Mouse (Mus musculus) limb, embryonic 11.5 days (tissue): ENCODE data around the gene Tcf15. TPM values are rescaled to one million over a fixed set of nuclear protein-coding genes. Genes with fewer than 3 reads are reported as not detected.
A peak's percentile ranks its signal among the peaks of the same experiment; 100 is the strongest.

Source experiments
- ATAC-seq: fragments of 200-750 bp; cut with Nextera tagmentation; 2 replicates; pipeline ENCODE4 v1.8.0; 2017; ENCODE audit warnings: low read depth; ENCODE audit not compliant: insufficient number of reproducible peaks, low FRiP score, low TSS enrichment
- DNase-seq: peaks from one replicate; pipeline ENCODE4 v3.0.0-alpha.2; 2015; ENCODE audit warnings: low spot score
- H3K27ac ChIP-seq: fragments of 300-500 bp; sonication (generic); replicated peaks from 2 replicates; pipeline ENCODE4 v1.5.1; 2014; ENCODE audit warnings: low read depth, mild to moderate bottlenecking, low read length
- H3K27me3 ChIP-seq: fragments of 300-500 bp; sonication (generic); 2 replicates; pipeline ENCODE4 v1.6.1; 2014; ENCODE audit warnings: mild to moderate bottlenecking, low read length, mixed read lengths; ENCODE audit not compliant: control insufficient read depth, insufficient read depth
- H3K36me3 ChIP-seq: fragments of 300-500 bp; sonication (generic); 2 replicates; pipeline ENCODE4 v1.6.1; 2014; ENCODE audit warnings: mild to moderate bottlenecking, low read length, moderate library complexity, mixed read lengths; ENCODE audit not compliant: control insufficient read depth, insufficient read depth
- H3K4me1 ChIP-seq: fragments of 300-500 bp; sonication (generic); 2 replicates; pipeline ENCODE4 v1.6.1; 2014; ENCODE audit warnings: low read length, mixed read lengths; ENCODE audit not compliant: control insufficient read depth, insufficient read depth
- H3K4me2 ChIP-seq: fragments of 300-500 bp; sonication (generic); 2 replicates; pipeline ENCODE4 v1.6.1; 2014; ENCODE audit warnings: low read depth, mild to moderate bottlenecking, moderate library complexity; ENCODE audit not compliant: severe bottlenecking
- H3K4me3 ChIP-seq: fragments of 300-500 bp; sonication (generic); 2 replicates; pipeline ENCODE4 v1.5.1; 2014; ENCODE audit warnings: low read depth, low read length
- H3K9ac ChIP-seq: fragments of 300-500 bp; sonication (generic); 2 replicates; pipeline ENCODE4 v1.6.1; 2014; ENCODE audit warnings: mild to moderate bottlenecking, low read length
- H3K9me3 ChIP-seq: fragments of 300-500 bp; sonication (generic); 2 replicates; pipeline ENCODE4 v1.6.1; 2016; ENCODE audit warnings: low read length; ENCODE audit not compliant: control insufficient read depth
- WGBS: fragments of 180-500 bp; shearing (Covaris S2); extraction: QIAGEN DNeasy Blood & Tissue Kit; methylation state at CpG from one replicate; pipeline ENCODE4 v1.1.7; 2014; 5-methylcytosine and 5-hydroxymethylcytosine counted together
- polyA plus RNA-seq: library from polyadenylated mRNA; unstranded; fragments of >200 nt; fragmentation: Nextera tagmentation; extraction: Ambion mirVana; gene quantifications from 2 replicates; pipeline ENCODE4 v1.2.1, GENCODE M21; 2014

The Tcf15 gene
- polyA plus RNA-seq, 1 experiment from 2014 or later: 25.2 TPM

GRCm38 (mm10) chr2:152166257-152166656 lies 22.9 kb downstream of the Tcf15 start:
- Histone ChIP-seq H3K4me2 (no peak overlapping the region), H3K36me3 (no peaks in the 10 kb centered on the region), H3K27me3 (no peaks in the 10 kb centered on the region), H3K9ac (no peak overlapping the region), H3K27ac (no peak overlapping the region), H3K4me3 (no peak overlapping the region), H3K9me3 (no peaks in the 10 kb centered on the region), H3K4me1 (0 out of 2 replicates have a peak, but pooled peaks cover 4% of the 10 kb centered on the region)
- DNase-seq: no peak
- ATAC-seq: no peak
- WGBS: 83% methylated on average over 6 of the region's 6 CpGs

GRCm38 (mm10) chr2:152167851-152168290 lies 24.5 kb downstream of the Tcf15 start:
- peak; percentile 80; the same call in 1 of the 2 replicates for ATAC-seq
- 39% methylated on average over 8 of the region's 8 CpGs for WGBS
- Histone ChIP-seq H3K4me2 (no peak overlapping the region), H3K27ac (no peak overlapping the region; the same call in 1 of the 2 replicates), H3K9ac (no peak overlapping the region), H3K4me3 (no peak overlapping the region), H3K4me1 (0 out of 2 replicates have a peak, but pooled peaks cover 4% of the 10 kb centered on the region), H3K9me3 (no peaks in the 10 kb centered on the region), H3K27me3 (no peaks in the 10 kb centered on the region), H3K36me3 (no peaks in the 10 kb centered on the region)
- peak; percentile 77 for DNase-seq

GRCm38 (mm10) chr2:152169377-152169776 lies 26.0 kb downstream of the Tcf15 start:
- no peak overlapping the region for H3K9ac ChIP-seq
- H3K4me2 ChIP-seq: no peak overlapping the region
- H3K27me3 ChIP-seq: no peaks in the 10 kb centered on the region
- H3K36me3 ChIP-seq: no peaks in the 10 kb centered on the region
- 0 out of 2 replicates have a peak, but pooled peaks cover 4% of the 10 kb centered on the region for H3K4me1 ChIP-seq
- no peaks in the 10 kb centered on the region for H3K9me3 ChIP-seq
- H3K4me3 ChIP-seq: no peak overlapping the region
- ATAC-seq (no peak), DNase-seq (no peak)
- WGBS: 94% methylated on average over 1 of the region's 1 CpGs
- H3K27ac ChIP-seq: no peak overlapping the region

- H3K27me3 ChIP-seq: no peaks in the 10 kb centered on the region
- H3K36me3 ChIP-seq: no peaks in the 10 kb centered on the region
- H3K4me3 ChIP-seq: no peak overlapping the region
- 98% methylated on average over 3 of the region's 3 CpGs for WGBS
- no peaks in the 10 kb centered on the region for H3K9me3 ChIP-seq
- ATAC-seq: no peak
- no peaks in the 10 kb centered on the region for H3K4me1 ChIP-seq
- H3K4me2 ChIP-seq: no peak overlapping the region
- DNase-seq: no peak
- no peak overlapping the region for H3K9ac ChIP-seq
- H3K27ac ChIP-seq: no peak overlapping the region
Observed at GRCm38 (mm10) chr2:152174861-152175260, 31.5 kb downstream of the Tcf15 start.

- DNase-seq (no peak), ATAC-seq (no peak)
- no peak overlapping the region for H3K27ac ChIP-seq
- H3K36me3 ChIP-seq: no peaks in the 10 kb centered on the region
- WGBS: 86% methylated on average over 6 of the region's 6 CpGs
- H3K4me1 ChIP-seq: no peaks in the 10 kb centered on the region
- H3K9me3 ChIP-seq: no peaks in the 10 kb centered on the region
- H3K4me2 ChIP-seq: no peak overlapping the region
- no peaks in the 10 kb centered on the region for H3K27me3 ChIP-seq
- H3K9ac ChIP-seq: no peak overlapping the region
- no peak overlapping the region for H3K4me3 ChIP-seq
Observed at GRCm38 (mm10) chr2:152176659-152177058, 33.3 kb downstream of the Tcf15 start.

GRCm38 (mm10) chr2:152177162-152177805 lies 33.9 kb downstream of the Tcf15 start:
- WGBS: 28% methylated on average over 24 of the region's 24 CpGs
- no peak overlapping the region for H3K4me3 ChIP-seq

GRCm38 (mm10) chr2:152177806-152178170 lies 34.4 kb downstream of the Tcf15 start:
- no peak overlapping the region for H3K4me2 ChIP-seq
- H3K36me3 ChIP-seq: no peaks in the 10 kb centered on the region
- no peak overlapping the region for H3K4me3 ChIP-seq
- no peak for ATAC-seq
- 77% methylated on average over 6 of the region's 6 CpGs for WGBS
- no peaks in the 10 kb centered on the region for H3K27me3 ChIP-seq
- H3K4me1 ChIP-seq: no peaks in the 10 kb centered on the region
- H3K27ac ChIP-seq: no peak overlapping the region
- H3K9ac ChIP-seq: no peak overlapping the region
- H3K9me3 ChIP-seq: no peaks in the 10 kb centered on the region
- no peak for DNase-seq

More at GRCm38 (mm10) chr2:152177162-152177805, 33.9 kb downstream of the Tcf15 start:
- Histone ChIP-seq H3K9me3 (no peaks in the 10 kb centered on the region), H3K4me2 (no peak overlapping the region), H3K27me3 (no peaks in the 10 kb centered on the region), H3K27ac (no peak overlapping the region), H3K36me3 (no peaks in the 10 kb centered on the region), H3K4me1 (no peaks in the 10 kb centered on the region), H3K9ac (no peak overlapping the region)
- ATAC-seq: no peak
- DNase-seq: peak; percentile 37

GRCm38 (mm10) chr2:152178345-152178744 lies 35.0 kb downstream of the Tcf15 start:
- ATAC-seq: no peak
- 72% methylated on average over 3 of the region's 3 CpGs for WGBS
- Histone ChIP-seq H3K27ac (no peak overlapping the region), H3K4me1 (no peaks in the 10 kb centered on the region), H3K4me3 (no peak overlapping the region), H3K9me3 (no peaks in the 10 kb centered on the region), H3K36me3 (no peaks in the 10 kb centered on the region), H3K9ac (no peak overlapping the region), H3K4me2 (no peak overlapping the region), H3K27me3 (no peaks in the 10 kb centered on the region)
- no peak for DNase-seq

GRCm38 (mm10) chr2:152179301-152179700 lies 35.9 kb downstream of the Tcf15 start:
- no peak overlapping the region for H3K4me2 ChIP-seq
- H3K27ac ChIP-seq: no peak overlapping the region
- H3K27me3 ChIP-seq: no peaks in the 10 kb centered on the region
- 87% methylated on average over 2 of the region's 2 CpGs for WGBS
- no peak overlapping the region for H3K9ac ChIP-seq
- no peak overlapping the region for H3K4me3 ChIP-seq
- no peak for DNase-seq
- H3K9me3 ChIP-seq: no peaks in the 10 kb centered on the region
- no peaks in the 10 kb centered on the region for H3K4me1 ChIP-seq
- no peaks in the 10 kb centered on the region for H3K36me3 ChIP-seq
- ATAC-seq: no peak
